Mouse (Mus musculus) heart, adult 2 months (tissue): ENCODE measurements around the gene Casc1.
A peak's percentile ranks its signal among the peaks of the same experiment; 100 is the strongest.

Source experiments
- CTCF ChIP-seq: fragments of 200-600 bp; IDR thresholded peaks from 2 replicates; pipeline ENCODE4 v1.8.1; 2022; ENCODE audit warnings: antibody characterized with exemption, mild to moderate bottlenecking, moderate library complexity
- EP300 ChIP-seq: fragments of 200-500 bp; IDR thresholded peaks from 2 replicates; pipeline ENCODE4 v1.6.1; 2011; ENCODE audit warnings: low read depth, low read length, control low read depth; ENCODE audit not compliant: insufficient read depth

DNA sequence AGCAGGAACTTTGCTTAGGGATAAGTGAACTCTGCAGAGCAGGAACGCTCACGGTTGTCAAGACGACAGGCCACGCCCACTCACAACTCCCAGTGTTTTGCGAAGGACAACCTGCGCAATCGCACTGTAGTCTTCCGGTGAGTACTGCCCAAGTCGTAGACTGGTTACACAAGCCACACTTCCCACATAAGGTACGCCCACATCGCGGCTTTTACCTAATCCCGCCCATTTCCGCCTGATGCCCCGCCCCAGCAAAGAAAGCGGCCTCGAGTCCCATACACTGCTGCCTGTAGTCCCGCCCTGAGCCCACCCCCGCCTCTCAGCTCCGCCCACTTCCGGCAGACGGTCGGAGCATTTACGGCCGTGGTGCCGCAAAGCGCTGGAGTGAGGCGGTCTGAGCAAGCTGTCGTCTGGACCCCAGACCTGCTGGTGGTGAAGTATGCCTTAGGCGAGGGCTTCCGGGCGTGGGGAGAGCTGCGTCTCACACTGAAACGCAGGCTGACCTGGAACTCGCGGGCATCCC lies at the start of gene Casc1, which contains the start of gene Etfrf1:
- TF ChIP-seq CTCF (no peak), EP300 (peak; percentile 95; the same call in 1 of the 2 replicates)
